Mouse (Mus musculus) fibroblast of lung, adult 2 months (primary cell): ENCODE measurements at regions not wholly inside any gene's neighbourhood (a gene's known extent, or its start where the extent isn't known, plus 50 kb on each side); places are given as distances from the start of the nearest gene placed in this dataset.
"Not testable (repeated sequence)": the region's sequence is repeated elsewhere in the genome, so short reads cannot be mapped to it uniquely, and the experiment has no call there.

Experiments used
- DNase-seq: peaks from one replicate; pipeline ENCODE4 v3.0.0-alpha.2; 2011; ENCODE audit warnings: low read depth

DNA sequence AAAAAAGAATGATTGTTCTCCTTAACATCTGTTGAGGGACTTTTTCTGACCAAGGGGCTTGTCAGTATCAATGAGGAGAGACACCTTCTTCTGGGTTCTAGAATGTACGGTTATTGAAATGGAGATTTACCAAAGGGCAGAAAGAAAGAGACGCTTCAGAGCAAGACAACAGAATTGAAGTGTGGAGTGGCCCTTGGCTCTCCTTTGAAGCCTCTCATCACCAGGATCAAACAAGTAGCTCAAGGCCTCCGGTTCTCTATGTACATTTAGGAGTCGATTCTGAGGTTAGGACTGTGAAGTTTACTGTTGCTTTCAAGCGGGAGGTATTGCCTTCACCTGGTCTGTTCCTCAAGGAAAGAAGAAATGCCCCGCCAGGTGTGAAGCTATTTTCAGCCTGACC, 53.2 kb upstream of the Jarid2 start:
- no peak for DNase-seq

DNA sequence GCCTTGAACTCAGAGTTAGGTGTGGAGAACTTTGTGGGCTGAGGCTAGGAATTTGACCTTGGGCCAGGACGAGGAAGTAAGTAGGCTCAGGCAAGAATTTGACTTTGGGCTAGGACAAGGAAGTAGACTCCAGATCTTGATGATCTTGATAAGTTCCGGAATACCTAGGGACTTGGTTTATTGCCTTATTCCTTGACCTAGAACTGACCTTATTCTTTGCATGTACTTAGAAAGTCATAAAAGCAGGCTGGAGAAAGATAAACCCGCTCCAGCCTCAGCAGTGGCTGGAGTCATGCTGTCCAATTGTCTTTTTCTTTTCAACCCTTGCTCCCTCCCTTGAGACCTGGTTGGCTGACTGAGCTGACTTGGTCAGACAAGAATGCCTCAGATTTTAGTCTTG, 51.2 kb upstream of the Jarid2 start:
- DNase-seq, result no peak

DNA sequence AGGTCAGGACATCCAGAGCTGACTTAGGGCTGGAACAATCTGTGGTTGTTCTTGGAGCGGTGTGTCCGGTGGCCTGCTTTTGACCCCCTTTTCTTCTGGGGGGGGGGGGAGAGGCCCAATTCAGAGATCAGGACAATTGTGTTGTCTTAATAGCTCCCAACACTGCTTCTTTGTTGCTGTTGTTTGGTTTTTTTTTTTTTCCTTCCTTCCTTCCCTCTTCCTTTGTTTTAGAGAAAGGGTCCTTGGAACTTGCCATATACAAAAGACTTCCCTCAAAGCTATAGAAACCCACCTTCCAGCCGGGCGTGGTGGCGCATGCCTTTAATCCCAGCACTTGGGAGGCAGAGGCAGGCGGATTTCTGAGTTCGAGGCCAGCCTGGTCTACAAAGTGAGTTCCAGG, 49.8 kb upstream of the Jarid2 start:
- not testable (repeated sequence) for DNase-seq
